Mouse (Mus musculus): ENCODE data around the gene Clip3.

The Clip3 gene

GRCm38 (mm10) chr7:30326427-30326826 is 34.9 kb downstream of the Clip3 start:
- DNase-seq (ENCODE audit: low spot score in 2 of 2), result no peak

GRCm38 (mm10) chr7:30327140-30327539 is 35.6 kb downstream of the Clip3 start:
- no peak for DNase-seq (ENCODE audit: low spot score in 2 of 2)

DNA sequence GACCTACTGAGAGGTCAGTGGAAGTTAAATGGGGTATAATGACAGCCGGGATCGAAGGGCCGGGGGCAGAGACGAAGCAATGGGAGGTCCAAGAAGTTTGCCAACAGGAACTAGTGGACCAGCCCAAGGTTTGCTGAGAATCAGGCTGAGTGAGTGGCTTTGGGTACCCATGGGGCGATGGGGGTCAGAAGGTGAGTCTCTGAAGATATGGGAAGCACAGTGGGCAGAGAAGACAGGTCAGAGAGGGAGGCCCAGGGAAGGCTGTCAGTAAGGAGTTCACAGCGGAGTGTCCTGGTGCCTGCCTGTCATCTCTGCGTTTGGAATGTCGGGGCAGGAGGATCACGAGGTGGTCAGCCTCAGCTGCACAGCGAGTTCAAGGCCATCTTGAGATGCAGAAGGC is 36.9 kb downstream of the Clip3 start:
- no peak for DNase-seq (ENCODE audit: low spot score in 2 of 2)

DNA sequence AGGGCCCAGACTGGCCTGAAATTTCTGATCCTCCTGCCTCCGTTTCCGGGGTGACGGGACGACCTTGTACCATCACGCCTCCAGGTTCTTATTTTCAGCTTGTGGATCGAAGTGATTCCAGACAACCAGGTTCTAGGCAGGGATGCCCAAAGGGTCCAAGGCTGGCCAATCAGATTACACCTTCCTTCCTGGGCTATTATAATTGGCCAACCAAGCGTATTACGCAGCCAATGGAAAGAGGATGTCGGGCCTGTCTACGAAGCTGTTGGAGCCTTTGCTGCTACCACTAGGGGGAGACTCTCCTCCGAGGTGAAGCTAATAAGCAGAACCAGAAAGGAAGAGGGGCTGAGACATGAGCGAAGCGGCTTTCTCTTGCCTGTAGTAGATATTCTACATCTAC is 40.4 kb downstream of the Clip3 start:
- DNase-seq (ENCODE audit: low spot score in 2 of 2), result peak; percentile 87 to 96

- no peak for DNase-seq (ENCODE audit: low spot score in 2 of 2)
Measured at GRCm38 (mm10) chr7:30332622-30333259, 41.2 kb downstream of the Clip3 start.

DNA sequence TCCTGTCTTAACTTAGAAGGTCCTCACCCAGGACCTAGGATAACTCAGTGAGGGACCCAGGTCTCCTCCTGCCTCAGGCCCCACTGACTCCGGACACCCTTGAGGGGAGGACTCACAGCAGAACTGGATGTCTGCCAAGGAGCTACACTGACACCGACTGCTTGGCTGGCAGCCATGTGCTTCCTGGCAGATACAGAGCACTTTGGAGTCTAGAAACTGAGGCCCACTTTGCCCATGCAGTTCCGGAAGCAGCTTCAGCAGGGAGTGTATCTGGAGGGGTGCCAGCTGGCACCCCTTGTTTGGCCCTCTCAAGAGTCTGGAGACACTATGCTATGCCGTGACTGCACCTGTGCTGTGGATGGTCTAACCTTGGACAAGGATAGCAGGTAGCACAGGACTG is 41.9 kb downstream of the Clip3 start:
- DNase-seq (ENCODE audit: low spot score in 2 of 2), result peak; percentile 77 to 83

GRCm38 (mm10) chr7:30334563-30334962 is 43.0 kb downstream of the Clip3 start:
- no peak for DNase-seq (ENCODE audit: low spot score in 2 of 2)

DNA sequence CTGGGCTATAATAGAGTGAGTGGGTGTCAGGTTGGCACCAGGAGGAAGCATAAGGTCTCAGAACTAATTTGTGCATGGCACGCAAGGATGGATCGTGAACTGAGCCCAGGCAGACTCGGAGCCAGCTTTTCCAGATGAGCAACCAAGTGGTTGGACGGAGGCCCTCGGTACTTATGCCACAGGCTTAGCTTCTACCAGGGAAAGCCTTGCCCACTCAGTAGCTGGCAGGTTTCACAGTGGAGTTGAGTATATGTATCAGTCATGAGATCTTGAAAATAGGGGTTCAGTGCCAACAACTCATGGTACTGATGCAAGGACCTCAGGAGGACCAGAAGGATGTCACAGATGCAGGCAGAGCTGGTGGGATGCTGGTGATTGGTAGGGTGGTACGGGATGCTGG is 44.2 kb downstream of the Clip3 start:
- peak in 1 of 2 experiments; percentile 22 for DNase-seq (ENCODE audit: low spot score in 2 of 2)

GRCm38 (mm10) chr7:30336384-30336783 is 44.9 kb downstream of the Clip3 start:
- DNase-seq (ENCODE audit: low spot score in 2 of 2), result peak; percentile 89 to 92

DNA sequence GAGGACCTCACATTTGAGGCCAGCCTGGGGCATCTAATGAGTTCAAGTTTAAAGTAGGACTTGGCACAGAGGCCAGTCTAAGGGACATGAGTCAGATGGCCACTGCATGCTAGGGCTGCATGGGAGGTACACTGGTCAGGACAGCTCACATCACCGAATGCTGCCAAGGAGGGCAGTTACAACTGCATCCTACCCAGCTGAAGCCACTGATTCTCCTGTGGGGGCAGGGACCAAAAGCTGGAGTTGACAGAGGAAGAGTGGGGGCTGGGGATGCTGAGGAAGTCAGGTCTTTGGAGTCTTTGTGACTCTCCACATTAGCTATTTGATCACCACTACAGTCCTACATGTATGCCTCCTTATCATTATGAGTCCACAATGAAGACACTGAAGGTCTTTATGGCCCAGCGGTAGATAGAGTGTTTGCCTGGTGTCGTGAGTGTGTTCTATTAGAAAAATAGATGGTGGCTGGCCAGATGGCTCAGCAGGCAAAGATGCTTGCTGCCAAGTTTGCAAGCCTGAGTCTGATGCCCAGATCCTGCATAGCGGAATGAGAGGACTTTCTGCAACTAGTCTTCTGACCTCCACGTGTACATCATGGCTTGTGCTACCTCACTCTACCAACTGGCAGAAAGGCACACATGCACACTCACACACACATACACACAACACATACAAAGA is 48.0 kb downstream of the Clip3 start:
- no peak for DNase-seq (ENCODE audit: low spot score in 2 of 2)

GRCm38 (mm10) chr7:30346635-30347379 is 55.3 kb downstream of the Clip3 start:
- no peak for DNase-seq (ENCODE audit: low spot score in 2 of 2)

GRCm38 (mm10) chr7:30347828-30348227 is 56.3 kb downstream of the Clip3 start:
- DNase-seq (ENCODE audit: low spot score in 2 of 2), result peak; percentile 82 to 89

- peak; percentile 70 to 77 for DNase-seq (ENCODE audit: low spot score in 2 of 2)
Measured at GRCm38 (mm10) chr7:30353279-30353822, 61.8 kb downstream of the Clip3 start.

DNA sequence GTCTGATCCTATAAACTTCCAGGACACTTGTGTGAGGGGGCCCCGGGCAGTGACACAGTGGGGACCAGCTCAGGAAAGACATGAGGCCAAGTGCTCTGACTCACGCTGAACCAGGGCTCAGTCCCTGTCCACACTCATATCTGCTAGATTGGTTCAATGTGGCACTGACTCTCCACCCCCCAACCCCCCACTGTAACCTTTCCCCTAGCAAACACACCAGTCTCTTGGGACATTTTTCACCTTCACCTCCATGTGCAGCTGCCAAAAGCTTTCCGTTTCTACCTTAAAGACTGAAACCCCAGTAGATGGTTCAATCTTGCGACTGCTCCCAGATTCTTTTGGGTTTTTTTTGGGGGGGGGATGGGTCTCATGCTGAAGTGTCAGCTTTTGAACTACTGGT is 62.5 kb downstream of the Clip3 start:
- DNase-seq (ENCODE audit: low spot score in 2 of 2), result no peak

All from frontal cortex, postnatal 36 days (tissue).